Mouse (Mus musculus) layer of hippocampus, postnatal 36 days (tissue): ENCODE data around the gene Ipo7. TPM values are rescaled to one million over a fixed set of nuclear protein-coding genes. Genes with fewer than 3 reads are reported as not detected.

ENCODE experiments used
- total RNA-seq, 2 experiments: library from RNA; stranded (reverse); gene quantifications; 2 replicates each; pipeline ENCODE4 v1.2.3; 2021

The Ipo7 gene
- total RNA-seq, 2 experiments from 2014 or later = 106 to 111 TPM

Other genes starting within 250 kb of the Ipo7 start
- 100 to 1,000 TPM; 209 to 247 TPM for gene Nrip3, start 236.2 kb upstream of the Ipo7 start, total RNA-seq
- gene Scube2, start 152.6 kb upstream of the Ipo7 start, total RNA-seq = 1 to 10 TPM; 1.9 to 2.0 TPM
- gene Dennd5a, start 57.8 kb upstream of the Ipo7 start, total RNA-seq = 100 to 1,000 TPM; 206 to 213 TPM
- gene Tmem41b, start 31.3 kb upstream of the Ipo7 start, total RNA-seq = 10 to 100 TPM; 49.2 to 52.9 TPM
- gene Zfp143, start 42.9 kb downstream of the Ipo7 start, total RNA-seq = 10 to 100 TPM; 11.5 to 13.7 TPM
- 10 to 100 TPM; 19.7 to 22.6 TPM for gene Wee1, start 103.8 kb downstream of the Ipo7 start, total RNA-seq
- 10 to 100 TPM; 10.7 TPM for gene Swap70, start 203.4 kb downstream of the Ipo7 start, total RNA-seq